Mouse (Mus musculus): Measurements from ENCODE around the gene Vwde. TPM values are rescaled to one million over a fixed set of nuclear protein-coding genes. Genes with fewer than 3 reads are reported as not detected.

Gene Vwde
- not detected in 2 replicates for polyA plus RNA-seq (2012; ENCODE audit: insufficient read depth, insufficient read length, low replicate concordance, missing spikeins)

DNA sequence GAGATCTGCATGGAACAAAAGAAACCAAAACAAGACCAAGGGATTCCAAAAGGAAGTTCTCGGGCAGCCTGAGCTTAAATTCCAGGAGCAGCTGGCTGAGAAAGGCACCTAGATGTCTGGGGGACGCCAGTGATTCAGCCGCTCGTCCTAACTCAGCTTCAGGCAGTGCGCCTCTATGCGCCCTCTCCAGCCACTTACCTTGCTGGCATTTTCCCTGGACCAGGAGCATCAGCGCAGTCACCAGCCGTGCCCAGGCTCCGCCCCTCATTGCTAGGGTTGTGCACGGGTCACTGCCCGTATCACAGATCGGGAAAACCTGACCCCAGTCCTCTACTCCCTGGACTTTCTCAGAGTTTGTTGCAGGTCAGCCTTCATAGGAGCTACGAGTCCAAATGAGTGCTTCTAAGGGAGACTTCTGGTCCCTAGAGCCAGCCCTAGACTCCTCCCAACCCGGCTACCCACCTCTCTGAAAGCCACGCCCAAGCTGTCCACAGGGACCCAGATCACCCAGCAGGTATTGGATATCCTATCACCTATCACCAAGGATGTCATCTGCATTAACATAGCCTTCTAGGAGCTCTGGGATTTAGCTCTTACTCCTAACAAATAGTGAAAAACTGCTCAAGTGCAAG lies at the start of gene Vwde:
Vwde (minus strand) TSS at position 370 of the 632 bp plus-strand sequence.
- 35% methylated on average over 15 of the region's 15 CpGs for WGBS
- peaks cover 3% of the 10 kb centered on the region; the same call in 1 of the 2 replicates for H3K4me1 ChIP-seq (ENCODE audit: control insufficient read depth, insufficient read depth, low read length)
- H3K27ac ChIP-seq (ENCODE audit: insufficient read depth, low read depth, low read length): no peak within 1 kb of the TSS
- H3K4me3 ChIP-seq (ENCODE audit: insufficient read depth, low read depth, low read length): no peak within 1 kb of the TSS
- TF ChIP-seq POLR2A (IDR thresholded peaks at IDR 0.05; ENCODE audit: insufficient read depth, low read depth, low read length): no peak
- no peak for TF ChIP-seq CTCF (IDR thresholded peaks at IDR 0.05; ENCODE audit: insufficient read depth, low read depth, low read length)

DNA sequence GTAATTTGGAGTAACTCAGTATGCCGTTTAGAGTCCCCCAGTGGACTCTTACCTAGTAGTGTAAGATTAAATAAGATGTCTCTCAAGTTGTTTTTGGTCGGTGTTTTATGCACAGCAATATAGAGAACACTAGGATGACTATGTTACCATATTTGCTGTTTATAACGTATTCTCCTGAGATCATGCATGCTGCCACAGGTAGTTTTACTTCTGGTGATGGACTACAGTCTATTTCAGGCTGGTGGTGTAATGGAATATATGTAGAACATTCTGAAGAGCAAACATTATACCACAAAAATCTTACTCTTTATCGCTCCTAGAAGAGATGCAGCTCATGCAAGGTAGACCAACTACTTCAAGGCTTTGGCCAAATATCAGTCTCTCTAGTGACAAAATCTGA lies 30.6 kb upstream of the Vwde start:
- no peak for TF ChIP-seq CTCF (IDR thresholded peaks at IDR 0.05; ENCODE audit: insufficient read depth, low read depth, low read length)
- TF ChIP-seq POLR2A (IDR thresholded peaks at IDR 0.05; ENCODE audit: insufficient read depth, low read depth, low read length): no peak
- no peak overlapping the region for H3K27ac ChIP-seq (ENCODE audit: insufficient read depth, low read depth, low read length)
- no peaks in the 10 kb centered on the region for H3K4me1 ChIP-seq (ENCODE audit: control insufficient read depth, insufficient read depth, low read length)
- WGBS: 92% methylated on average over 4 of the region's 4 CpGs
- no peak overlapping the region for H3K4me3 ChIP-seq (ENCODE audit: insufficient read depth, low read depth, low read length)

DNA sequence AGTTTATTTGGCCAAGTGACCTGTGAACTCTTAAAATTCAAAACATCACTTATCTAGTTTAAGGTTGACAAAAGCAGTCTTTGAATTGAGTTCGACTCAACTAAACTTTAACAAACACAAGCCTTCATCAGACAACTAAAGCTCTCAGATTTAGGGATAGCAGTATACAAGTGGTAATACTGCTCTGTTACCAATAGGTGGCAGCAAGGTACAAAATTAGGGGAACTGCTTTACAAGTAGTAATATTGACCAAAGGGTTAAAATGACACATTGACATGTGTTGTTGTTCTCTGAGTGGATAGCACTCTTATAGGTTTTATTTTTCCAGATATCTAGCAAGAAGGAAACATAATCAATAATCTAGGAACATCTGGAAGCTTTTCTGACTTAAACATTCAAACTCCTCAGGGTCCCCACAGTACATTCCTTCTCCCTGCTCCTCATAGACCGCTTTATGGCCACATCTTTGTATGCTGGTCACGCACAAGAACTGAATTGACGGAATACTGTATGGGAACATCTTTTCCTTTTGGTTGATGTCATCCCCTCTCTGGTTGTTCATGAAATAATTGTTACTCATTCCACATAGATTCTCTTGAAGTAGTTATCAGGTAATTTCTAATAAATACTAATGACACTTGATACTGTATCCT lies 23.7 kb upstream of the Vwde start:
- TF ChIP-seq CTCF (IDR thresholded peaks at IDR 0.05; ENCODE audit: insufficient read depth, low read depth, low read length) (no peak), POLR2A (IDR thresholded peaks at IDR 0.05; ENCODE audit: insufficient read depth, low read depth, low read length) (no peak)
- 70% methylated on average over 4 of the region's 4 CpGs for WGBS

GRCm38 (mm10) chr6:13206157-13206556 lies 18.6 kb downstream of the Vwde start:
- H3K27ac ChIP-seq (ENCODE audit: insufficient read depth, low read depth, low read length): no peak overlapping the region
- TF ChIP-seq POLR2A (IDR thresholded peaks at IDR 0.05; ENCODE audit: insufficient read depth, low read depth, low read length) (no peak), CTCF (IDR thresholded peaks at IDR 0.05; ENCODE audit: insufficient read depth, low read depth, low read length) (no peak)
- no peaks in the 10 kb centered on the region for H3K4me1 ChIP-seq (ENCODE audit: control insufficient read depth, insufficient read depth, low read length)
- no peak overlapping the region for H3K4me3 ChIP-seq (ENCODE audit: insufficient read depth, low read depth, low read length)
- WGBS: 69% methylated on average over 6 of the region's 6 CpGs

More for the DNA sequence above, 23.7 kb upstream of the Vwde start:
- Histone ChIP-seq H3K27ac (ENCODE audit: insufficient read depth, low read depth, low read length) (no peak overlapping the region), H3K4me1 (ENCODE audit: control insufficient read depth, insufficient read depth, low read length) (no peaks in the 10 kb centered on the region), H3K4me3 (ENCODE audit: insufficient read depth, low read depth, low read length) (no peak overlapping the region)

DNA sequence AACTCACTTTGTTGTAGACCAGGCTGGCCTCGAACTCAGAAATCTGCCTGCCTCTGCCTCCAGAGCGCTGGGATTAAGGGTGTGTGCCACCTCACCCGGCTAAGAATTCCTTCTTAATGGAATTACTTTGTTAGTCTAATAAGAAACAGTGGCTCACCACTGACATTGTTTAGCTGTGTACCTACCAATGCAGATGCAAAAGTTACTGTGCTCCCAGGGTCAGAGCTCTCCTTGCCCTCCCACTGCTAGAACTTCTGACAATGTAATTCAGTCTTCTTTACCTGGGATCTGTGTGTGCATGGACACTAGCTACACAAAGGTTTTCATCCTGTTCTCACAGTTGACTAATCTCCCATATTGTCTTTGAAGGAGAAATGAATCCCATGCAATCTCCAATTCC lies 27.3 kb downstream of the Vwde start:
- Histone ChIP-seq H3K4me1 (ENCODE audit: control insufficient read depth, insufficient read depth, low read length) (no peaks in the 10 kb centered on the region), H3K4me3 (ENCODE audit: insufficient read depth, low read depth, low read length) (no peak overlapping the region), H3K27ac (ENCODE audit: insufficient read depth, low read depth, low read length) (no peak overlapping the region)
- TF ChIP-seq CTCF (IDR thresholded peaks at IDR 0.05; ENCODE audit: insufficient read depth, low read depth, low read length): no peak
- TF ChIP-seq POLR2A (IDR thresholded peaks at IDR 0.05; ENCODE audit: insufficient read depth, low read depth, low read length): no peak
- 95% methylated on average over 3 of the region's 3 CpGs for WGBS

GRCm38 (mm10) chr6:13186836-13187235 lies 37.9 kb downstream of the Vwde start:
- H3K27ac ChIP-seq (ENCODE audit: insufficient read depth, low read depth, low read length): no peak overlapping the region
- no peak overlapping the region for H3K4me3 ChIP-seq (ENCODE audit: insufficient read depth, low read depth, low read length)
- no peaks in the 10 kb centered on the region for H3K4me1 ChIP-seq (ENCODE audit: control insufficient read depth, insufficient read depth, low read length)
- 83% methylated on average over 11 of the region's 11 CpGs for WGBS
- TF ChIP-seq POLR2A (IDR thresholded peaks at IDR 0.05; ENCODE audit: insufficient read depth, low read depth, low read length): no peak

- H3K4me1 ChIP-seq (ENCODE audit: control insufficient read depth, insufficient read depth, low read length): no peaks in the 10 kb centered on the region
- H3K27ac ChIP-seq (ENCODE audit: insufficient read depth, low read depth, low read length): no peak overlapping the region
- no peak for TF ChIP-seq CTCF (IDR thresholded peaks at IDR 0.05; ENCODE audit: insufficient read depth, low read depth, low read length)
- no peak for TF ChIP-seq POLR2A (IDR thresholded peaks at IDR 0.05; ENCODE audit: insufficient read depth, low read depth, low read length)
- WGBS: 90% methylated on average over 3 of the region's 3 CpGs
- no peak overlapping the region for H3K4me3 ChIP-seq (ENCODE audit: insufficient read depth, low read depth, low read length)
Measured at GRCm38 (mm10) chr6:13180061-13180460, 44.7 kb downstream of the Vwde start.

- H3K27ac ChIP-seq (ENCODE audit: insufficient read depth, low read depth, low read length): no peak overlapping the region
- no peak overlapping the region for H3K4me3 ChIP-seq (ENCODE audit: insufficient read depth, low read depth, low read length)
- H3K4me1 ChIP-seq (ENCODE audit: control insufficient read depth, insufficient read depth, low read length): no peaks in the 10 kb centered on the region
- WGBS: 74% methylated on average over 3 of the region's 3 CpGs
- TF ChIP-seq CTCF (IDR thresholded peaks at IDR 0.05; ENCODE audit: insufficient read depth, low read depth, low read length) (no peak), POLR2A (IDR thresholded peaks at IDR 0.05; ENCODE audit: insufficient read depth, low read depth, low read length) (no peak)
Measured at GRCm38 (mm10) chr6:13169459-13170150, 55.2 kb downstream of the Vwde start.
